Mouse (Mus musculus) cerebellum, adult 2 months (tissue): ENCODE results near the gene Kctd12.

Experiments used
- CTCF ChIP-seq: fragments of 200-500 bp; IDR thresholded peaks from 2 replicates; pipeline ENCODE4 v1.5.1; 2011; ENCODE audit warnings: low read depth, mild to moderate bottlenecking, control low read depth, low read length, moderate library complexity, borderline replicate concordance; ENCODE audit not compliant: insufficient read depth
- POLR2A ChIP-seq: fragments of 200-500 bp; IDR thresholded peaks from 2 replicates; pipeline ENCODE4 v1.6.1; 2011; ENCODE audit warnings: low read length, control low read depth, borderline replicate concordance; ENCODE audit not compliant: insufficient read depth

DNA sequence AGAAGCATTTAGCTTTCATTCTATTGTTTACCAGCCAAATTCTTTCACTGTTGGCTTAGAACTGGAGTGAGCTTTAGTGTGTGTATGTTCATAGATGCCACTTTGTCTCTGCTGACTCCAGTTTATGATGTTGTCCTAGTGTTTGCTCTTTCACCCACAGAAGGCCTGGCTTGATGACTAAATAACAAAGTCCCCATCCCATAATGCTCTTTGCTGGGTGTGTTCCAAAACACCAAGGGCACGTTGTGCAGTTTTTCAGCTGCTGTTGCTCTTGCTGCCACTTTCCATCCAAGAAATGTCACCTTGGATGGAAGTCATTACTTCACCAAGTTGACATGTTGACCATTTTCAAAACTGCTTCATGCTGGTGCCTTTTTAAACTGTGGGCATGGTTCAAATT is 30.5 kb downstream of the Kctd12 start:
- TF ChIP-seq CTCF (no peak), POLR2A (no peak)
